Mouse (Mus musculus): ENCODE measurements around the gene Abhd2. TPM values are rescaled to one million over a fixed set of nuclear protein-coding genes. Genes with fewer than 3 reads are reported as not detected.

Gene Abhd2
- polyA plus RNA-seq, 1 experiment from 2014 or later, result 4.3 TPM

DNA sequence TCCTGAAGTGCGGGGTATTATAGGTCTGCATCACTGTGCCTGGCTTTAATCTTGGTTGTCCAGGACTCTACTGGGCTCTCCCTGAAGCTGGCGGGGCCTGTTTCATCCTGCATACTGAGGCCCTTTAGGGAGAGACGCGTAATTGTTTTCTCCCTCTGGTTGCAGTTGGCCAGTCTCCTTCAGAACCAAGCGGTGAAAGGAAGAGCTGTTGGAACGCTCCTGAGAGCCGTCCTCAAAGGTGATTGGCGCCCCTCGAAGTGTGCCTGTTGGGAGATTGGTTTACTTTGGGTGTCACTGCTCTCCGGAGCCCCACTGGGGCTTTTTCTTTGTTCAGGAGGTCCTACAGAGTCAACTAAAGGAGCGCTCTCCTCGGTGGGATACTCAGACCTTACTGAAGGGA lies 126.0 kb downstream of the Abhd2 start:
- Histone ChIP-seq H3K27ac (replicated peaks) (no peak overlapping the region), H3K4me2 (no peak overlapping the region), H3K4me1 (no peaks in the 10 kb centered on the region), H3K9me3 (no peaks in the 10 kb centered on the region), H3K27me3 (replicated peaks) (no peaks in the 10 kb centered on the region), H3K36me3 (peaks cover 3% of the 10 kb centered on the region; the same call in 1 of the 2 replicates), H3K9ac (no peak overlapping the region), H3K4me3 (no peak overlapping the region)
- no peak for ATAC-seq (ENCODE audit: extremely low read depth, insufficient number of reproducible peaks, low FRiP score, low TSS enrichment)
- WGBS, result 73% methylated on average over 12 of the region's 12 CpGs

DNA sequence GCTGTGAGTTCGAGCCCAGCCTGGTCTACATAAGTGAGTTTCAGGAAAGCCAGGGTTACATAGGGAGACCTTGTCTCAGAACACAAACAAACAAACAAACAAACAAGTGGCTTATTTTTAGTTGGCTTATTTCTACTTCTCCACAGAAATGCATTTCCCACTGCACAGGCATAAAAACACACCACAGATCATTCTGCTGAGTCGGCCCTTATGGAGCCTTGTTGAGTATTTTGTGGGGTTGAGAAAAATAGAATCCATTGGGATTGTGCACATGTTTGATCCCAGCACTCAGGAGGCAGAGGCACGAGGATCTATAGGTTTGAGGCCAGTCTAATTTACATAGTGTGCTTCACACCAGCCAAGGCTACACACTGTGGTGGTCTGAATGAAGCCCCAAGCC lies 127.3 kb downstream of the Abhd2 start:
- ATAC-seq (ENCODE audit: extremely low read depth, insufficient number of reproducible peaks, low FRiP score, low TSS enrichment), result no peak
- Histone ChIP-seq H3K9me3 (no peaks in the 10 kb centered on the region), H3K4me3 (no peak overlapping the region), H3K4me2 (no peak overlapping the region), H3K27me3 (replicated peaks) (no peaks in the 10 kb centered on the region), H3K27ac (replicated peaks) (no peak overlapping the region), H3K36me3 (peaks cover 3% of the 10 kb centered on the region; the same call in 1 of the 2 replicates), H3K9ac (no peak overlapping the region), H3K4me1 (no peaks in the 10 kb centered on the region)
- 78% methylated on average over 3 of the region's 3 CpGs for WGBS

DNA sequence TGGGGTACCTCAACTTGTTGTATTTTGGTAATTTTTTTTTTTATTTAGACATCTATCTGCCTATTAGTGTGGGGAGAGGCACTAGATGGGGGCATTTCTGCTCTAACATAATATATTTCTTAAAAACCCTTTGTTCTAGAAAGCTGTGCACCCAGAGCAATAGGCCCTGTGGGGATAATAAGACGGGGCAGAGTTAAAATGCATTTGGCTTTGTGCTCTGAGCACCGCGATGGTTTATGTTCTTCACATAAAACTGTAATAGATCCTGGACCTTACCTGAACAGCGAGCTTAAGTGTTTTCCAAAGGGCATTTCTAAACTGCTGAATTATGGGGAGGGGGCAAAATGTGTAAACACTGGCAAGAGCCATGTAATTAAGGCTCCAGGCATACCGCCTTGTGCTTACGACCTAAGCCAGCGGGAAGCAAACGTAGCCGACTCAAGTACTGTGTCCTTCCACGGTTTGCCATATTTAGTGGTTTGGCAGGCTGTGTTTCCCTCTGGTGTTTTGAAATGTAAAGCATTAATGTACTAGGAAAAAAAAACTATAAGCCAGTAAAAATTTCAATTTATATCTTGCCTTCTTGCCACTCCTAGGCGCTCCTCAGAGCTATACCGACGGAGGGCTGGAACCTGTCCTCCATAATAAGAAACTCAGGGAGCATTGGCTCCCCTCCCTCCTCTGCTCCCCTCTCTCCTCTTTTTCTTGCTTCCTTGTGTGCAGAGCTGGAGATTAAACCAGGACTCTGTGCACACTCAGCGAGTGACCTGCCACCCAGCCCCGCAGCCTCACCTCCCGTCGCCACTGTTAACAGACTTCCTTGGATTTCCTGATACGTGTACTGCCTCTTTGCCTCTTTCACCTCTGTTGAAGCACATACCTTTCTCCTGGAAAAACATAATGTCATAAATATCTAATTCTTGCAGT lies 141.7 kb downstream of the Abhd2 start:
- H3K9ac ChIP-seq, result no peak overlapping the region
- WGBS, result 82% methylated on average over 18 of the region's 18 CpGs
- H3K27me3 ChIP-seq (replicated peaks), result no peaks in the 10 kb centered on the region
- no peak overlapping the region for H3K4me2 ChIP-seq
- H3K9me3 ChIP-seq, result no peaks in the 10 kb centered on the region
- no peak overlapping the region for H3K4me3 ChIP-seq
- no peak for ATAC-seq (ENCODE audit: extremely low read depth, insufficient number of reproducible peaks, low FRiP score, low TSS enrichment)
- H3K36me3 ChIP-seq, result peaks cover 15% of the 10 kb centered on the region
- H3K27ac ChIP-seq (replicated peaks), result no peak overlapping the region
- no peaks in the 10 kb centered on the region for H3K4me1 ChIP-seq

Other genes starting within 250 kb of the Abhd2 start
- 1.2 and 1.6 TPM in 2 replicates for gene Acan, start 219.7 kb upstream of the Abhd2 start, polyA plus RNA-seq (2015; fragmentation: Nextera tagmentation; extraction: Ambion mirVana)
- gene Hapln3, start 142.2 kb upstream of the Abhd2 start, polyA plus RNA-seq (2015; fragmentation: Nextera tagmentation; extraction: Ambion mirVana), result 1.1 and 1.6 TPM in 2 replicates
- gene Mfge8, start 124.1 kb upstream of the Abhd2 start, polyA plus RNA-seq (2015; fragmentation: Nextera tagmentation; extraction: Ambion mirVana), result 252 and 284 TPM in 2 replicates
- not detected in 2 replicates for gene Rlbp1, start 113.8 kb downstream of the Abhd2 start, polyA plus RNA-seq (2015; fragmentation: Nextera tagmentation; extraction: Ambion mirVana)
- 8.1 and 9.3 TPM in 2 replicates for gene Fanci, start 118.7 kb downstream of the Abhd2 start, polyA plus RNA-seq (2015; fragmentation: Nextera tagmentation; extraction: Ambion mirVana)
- gene Polg, start 193.2 kb downstream of the Abhd2 start, polyA plus RNA-seq (2015; fragmentation: Nextera tagmentation; extraction: Ambion mirVana), result 24.4 and 27.1 TPM in 2 replicates

All from heart, embryonic 13.5 days (tissue).